Mouse (Mus musculus) liver, embryonic 14.5 days (tissue): ENCODE results near the gene Icam5.

Experiments
- CTCF ChIP-seq: IDR thresholded peaks from 2 replicates; pipeline ENCODE4 v1.5.1; 2016; ENCODE audit warnings: antibody characterized with exemption, low read depth, control low read depth
- EP300 ChIP-seq: IDR thresholded peaks from 2 replicates; pipeline ENCODE4 v1.6.1; 2016; ENCODE audit warnings: antibody characterized with exemption, low read depth

GRCm38 (mm10) chr9:21017177-21017575 lies 14.7 kb upstream of the Icam5 start:
- no peak for TF ChIP-seq CTCF
- no peak for TF ChIP-seq EP300
